Mouse (Mus musculus) kidney, adult 18-20 months (tissue): Measurements from ENCODE around the gene Pdxdc1.
"Not testable (repeated sequence)": the region's sequence is repeated elsewhere in the genome, so short reads cannot be mapped to it uniquely, and the experiment has no call there.

Experiments used
- DNase-seq: peaks from one replicate; pipeline ENCODE4 v3.0.0; 2021

The Pdxdc1 gene

GRCm38 (mm10) chr16:13808410-13808809 lies 94.5 kb downstream of the Pdxdc1 start:
- no peak for DNase-seq

- no peak for DNase-seq
Observed at GRCm38 (mm10) chr16:13807616-13808015, 95.3 kb downstream of the Pdxdc1 start.

- DNase-seq, result no peak
Observed at GRCm38 (mm10) chr16:13804666-13805065, 98.3 kb downstream of the Pdxdc1 start.

- no peak for DNase-seq
Observed at GRCm38 (mm10) chr16:13801231-13801630, 101.7 kb downstream of the Pdxdc1 start.

- no peak for DNase-seq
Observed at GRCm38 (mm10) chr16:13796746-13797175, 106.2 kb downstream of the Pdxdc1 start.

- not testable (repeated sequence) for DNase-seq
Observed at GRCm38 (mm10) chr16:13793441-13793840, 109.5 kb downstream of the Pdxdc1 start.

GRCm38 (mm10) chr16:13785932-13786331 lies 117.0 kb downstream of the Pdxdc1 start:
- no peak for DNase-seq
